Mouse (Mus musculus): ENCODE results near the gene Celf1.

Gene Celf1

GRCm38 (mm10) chr2:91061849-91062481 is 121.8 kb downstream of the Celf1 start:
- no peak for DNase-seq (ENCODE audit: low spot score)

- no peak for DNase-seq (ENCODE audit: low spot score)
These were observed 122.8 kb downstream of the Celf1 start for GRCm38 (mm10) chr2:91062779-91063606.

- DNase-seq (ENCODE audit: low spot score): no peak
These were observed 124.0 kb downstream of the Celf1 start for GRCm38 (mm10) chr2:91064211-91064610.

GRCm38 (mm10) chr2:91065544-91065943 is 125.4 kb downstream of the Celf1 start:
- no peak for DNase-seq (ENCODE audit: low spot score)

- no peak for DNase-seq (ENCODE audit: low spot score)
These were observed 126.3 kb downstream of the Celf1 start for GRCm38 (mm10) chr2:91066455-91066854.

- DNase-seq (ENCODE audit: low spot score): no peak
These were observed 128.1 kb downstream of the Celf1 start for GRCm38 (mm10) chr2:91068162-91068871.

GRCm38 (mm10) chr2:91068872-91069165 is 128.6 kb downstream of the Celf1 start:
- DNase-seq (ENCODE audit: low spot score): no peak
